Mouse (Mus musculus): ENCODE results near the gene Axdnd1. TPM values are rescaled to one million over a fixed set of nuclear protein-coding genes. Genes with fewer than 3 reads are reported as not detected.

Gene Axdnd1
- polyA plus RNA-seq, 1 experiment: 3.2 TPM

DNA sequence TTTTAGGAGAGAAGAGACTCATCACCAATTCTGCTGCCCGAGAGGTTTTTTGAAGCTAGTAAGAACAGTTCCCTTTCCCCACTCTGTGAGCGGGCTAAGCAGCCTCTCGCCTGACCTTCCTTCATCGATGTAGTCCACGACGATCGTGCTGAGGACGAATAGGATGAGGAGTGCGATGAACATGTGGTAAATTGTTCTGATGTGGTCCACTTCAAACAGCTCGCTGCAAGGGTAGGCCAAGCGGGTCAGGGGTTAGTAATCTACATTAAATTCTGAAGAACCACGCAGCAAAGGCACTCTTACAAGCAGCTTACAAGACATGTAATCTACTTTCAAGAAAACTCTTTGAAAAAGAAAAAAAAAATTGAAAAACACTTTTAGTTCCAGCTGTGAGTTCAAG lies 21.3 kb upstream of the Axdnd1 start:
- H3K4me1 ChIP-seq (replicated peaks; ENCODE audit: control insufficient read depth, insufficient read depth, low read length): peaks cover 8% of the 10 kb centered on the region
- no peak overlapping the region for H3K4me3 ChIP-seq (ENCODE audit: control insufficient read depth, insufficient read depth, low read length)
- TF ChIP-seq CTCF (IDR thresholded peaks at IDR 0.05; ENCODE audit: borderline replicate concordance, control insufficient read depth, extremely low read depth, insufficient read depth, low read length, poor library complexity): no peak
- TF ChIP-seq POLR2A (IDR thresholded peaks at IDR 0.05; ENCODE audit: control insufficient read depth, extremely low read depth, insufficient read depth, low read length, poor library complexity): no peak
- H3K36me3 ChIP-seq (ENCODE audit: control insufficient read depth, insufficient read depth, low read length): peaks cover 60% of the 10 kb centered on the region
- 95% methylated on average over 12 of the region's 12 CpGs for WGBS
- H3K27ac ChIP-seq (ENCODE audit: control insufficient read depth, insufficient read depth, low read length): no peak overlapping the region
- DNase-seq: no peak
- no peaks in the 10 kb centered on the region for H3K27me3 ChIP-seq (ENCODE audit: control insufficient read depth, insufficient read depth, low read length)

DNA sequence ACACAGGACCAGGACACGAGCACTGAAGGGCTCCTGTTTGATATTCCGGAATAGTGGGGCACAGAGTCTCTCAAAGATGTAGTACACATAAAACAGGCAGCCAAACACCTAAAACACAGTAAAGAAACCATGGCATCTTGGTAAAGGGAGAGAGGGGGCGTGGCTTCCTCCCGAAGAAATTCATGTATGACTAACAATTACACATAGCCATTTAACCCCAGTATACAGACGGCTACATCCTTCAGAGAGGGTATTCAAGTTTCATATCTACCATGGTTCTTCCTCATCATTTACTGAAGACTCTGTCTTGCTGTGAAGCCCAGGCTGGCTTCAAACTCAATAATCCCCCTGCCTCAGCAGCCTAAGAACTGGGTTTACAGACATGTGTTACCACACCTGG lies 16.8 kb upstream of the Axdnd1 start:
- no peak for DNase-seq
- Histone ChIP-seq H3K4me1 (replicated peaks; ENCODE audit: control insufficient read depth, insufficient read depth, low read length) (peaks cover 7% of the 10 kb centered on the region), H3K36me3 (ENCODE audit: control insufficient read depth, insufficient read depth, low read length) (peaks cover 74% of the 10 kb centered on the region), H3K27ac (ENCODE audit: control insufficient read depth, insufficient read depth, low read length) (peak overlapping the region; percentile 39; the same call in 1 of the 2 replicates), H3K27me3 (ENCODE audit: control insufficient read depth, insufficient read depth, low read length) (no peaks in the 10 kb centered on the region), H3K4me3 (ENCODE audit: control insufficient read depth, insufficient read depth, low read length) (no peak overlapping the region)
- 90% methylated on average over 5 of the region's 5 CpGs for WGBS
- TF ChIP-seq CTCF (IDR thresholded peaks at IDR 0.05; ENCODE audit: borderline replicate concordance, control insufficient read depth, extremely low read depth, insufficient read depth, low read length, poor library complexity) (no peak), POLR2A (IDR thresholded peaks at IDR 0.05; ENCODE audit: control insufficient read depth, extremely low read depth, insufficient read depth, low read length, poor library complexity) (no peak)

DNA sequence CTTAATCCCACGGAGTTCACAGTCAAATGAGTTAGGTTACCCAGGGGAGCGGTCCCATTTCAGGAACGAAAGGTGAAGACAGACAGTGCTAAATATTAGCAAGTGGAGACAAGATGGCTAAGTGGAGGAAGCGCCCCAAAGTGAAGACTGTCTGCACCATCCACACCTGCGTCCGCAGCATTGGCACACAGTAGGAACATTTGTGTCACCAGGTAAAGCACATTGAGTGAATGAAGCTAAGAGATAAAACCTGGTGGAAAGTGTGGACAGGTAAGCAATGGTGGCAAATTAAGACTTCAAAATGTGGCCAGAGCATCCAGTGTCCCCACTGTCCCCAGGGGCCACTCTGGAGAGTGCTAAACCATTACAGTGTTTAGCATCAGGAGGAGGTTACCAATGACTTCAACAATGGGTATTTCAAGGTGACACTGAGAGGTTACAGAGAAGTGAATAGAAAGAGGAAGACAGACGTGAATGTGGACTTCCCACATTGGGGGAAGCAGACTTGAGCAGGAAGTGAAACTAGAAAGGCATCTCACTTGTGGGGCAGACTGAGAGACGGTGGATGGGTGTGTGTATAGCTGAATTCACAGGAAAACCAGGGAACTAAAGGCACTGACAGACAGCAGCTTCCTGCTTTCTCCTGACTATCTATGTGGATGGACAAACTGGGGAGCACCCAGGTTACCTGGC lies 16.2 kb upstream of the Axdnd1 start:
- TF ChIP-seq CTCF (IDR thresholded peaks at IDR 0.05; ENCODE audit: borderline replicate concordance, control insufficient read depth, extremely low read depth, insufficient read depth, low read length, poor library complexity): no peak
- peaks cover 77% of the 10 kb centered on the region for H3K36me3 ChIP-seq (ENCODE audit: control insufficient read depth, insufficient read depth, low read length)
- peak overlapping the region; percentile 39; the same call in 1 of the 2 replicates for H3K27ac ChIP-seq (ENCODE audit: control insufficient read depth, insufficient read depth, low read length)
- no peak for DNase-seq
- no peaks in the 10 kb centered on the region for H3K27me3 ChIP-seq (ENCODE audit: control insufficient read depth, insufficient read depth, low read length)
- WGBS: 75% methylated on average over 8 of the region's 8 CpGs
- no peak overlapping the region for H3K4me3 ChIP-seq (ENCODE audit: control insufficient read depth, insufficient read depth, low read length)
- peaks cover 7% of the 10 kb centered on the region for H3K4me1 ChIP-seq (replicated peaks; ENCODE audit: control insufficient read depth, insufficient read depth, low read length)

DNA sequence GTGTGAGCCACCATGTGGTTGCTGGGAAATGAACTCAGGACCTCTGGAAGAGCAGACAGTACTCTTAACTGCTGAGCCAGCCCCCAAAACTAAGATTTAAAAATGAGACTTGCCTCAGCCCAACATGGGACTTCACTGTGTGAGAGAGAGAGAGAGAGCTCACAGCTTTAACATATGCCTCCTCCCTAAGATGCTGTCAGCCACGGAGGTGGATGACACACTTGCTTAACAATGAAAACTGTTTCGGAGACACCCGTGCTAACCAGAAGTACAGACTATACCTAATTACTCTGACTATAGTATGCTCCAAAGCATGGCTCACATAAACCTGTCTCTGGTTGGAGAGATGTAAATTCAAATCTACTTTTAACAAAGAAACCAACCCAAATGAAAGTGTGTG lies 12.5 kb upstream of the Axdnd1 start:
- no peak overlapping the region for H3K27ac ChIP-seq (ENCODE audit: control insufficient read depth, insufficient read depth, low read length)
- H3K36me3 ChIP-seq (ENCODE audit: control insufficient read depth, insufficient read depth, low read length): peaks cover 70% of the 10 kb centered on the region
- 94% methylated on average over 3 of the region's 3 CpGs for WGBS
- TF ChIP-seq POLR2A (IDR thresholded peaks at IDR 0.05; ENCODE audit: control insufficient read depth, extremely low read depth, insufficient read depth, low read length, poor library complexity) (no peak), CTCF (IDR thresholded peaks at IDR 0.05; ENCODE audit: borderline replicate concordance, control insufficient read depth, extremely low read depth, insufficient read depth, low read length, poor library complexity) (no peak)
- peaks cover 7% of the 10 kb centered on the region for H3K4me1 ChIP-seq (replicated peaks; ENCODE audit: control insufficient read depth, insufficient read depth, low read length)
- DNase-seq: no peak
- H3K27me3 ChIP-seq (ENCODE audit: control insufficient read depth, insufficient read depth, low read length): no peaks in the 10 kb centered on the region
- H3K4me3 ChIP-seq (ENCODE audit: control insufficient read depth, insufficient read depth, low read length): no peak overlapping the region

DNA sequence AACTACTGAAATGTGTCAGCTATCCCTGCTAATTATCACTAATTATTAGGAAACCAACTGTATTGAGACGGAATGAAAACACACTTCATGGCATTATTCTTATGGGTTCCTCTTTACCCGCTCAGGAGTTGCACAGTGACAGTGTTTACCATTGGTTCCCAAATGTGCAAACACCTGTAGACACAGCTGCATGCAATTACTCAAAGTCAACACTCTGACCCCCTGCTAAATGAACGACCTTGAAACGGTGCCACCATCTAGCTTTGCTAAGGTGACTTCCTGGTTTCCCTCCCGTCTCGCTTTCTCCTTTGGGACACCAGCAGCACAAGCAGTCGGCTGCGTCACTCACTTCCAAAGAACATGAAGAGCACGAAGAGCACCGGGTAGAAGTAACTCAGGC lies 11.5 kb upstream of the Axdnd1 start:
- H3K36me3 ChIP-seq (ENCODE audit: control insufficient read depth, insufficient read depth, low read length): peaks cover 70% of the 10 kb centered on the region
- no peak for DNase-seq
- TF ChIP-seq CTCF (IDR thresholded peaks at IDR 0.05; ENCODE audit: borderline replicate concordance, control insufficient read depth, extremely low read depth, insufficient read depth, low read length, poor library complexity) (no peak), POLR2A (IDR thresholded peaks at IDR 0.05; ENCODE audit: control insufficient read depth, extremely low read depth, insufficient read depth, low read length, poor library complexity) (no peak)
- H3K27ac ChIP-seq (ENCODE audit: control insufficient read depth, insufficient read depth, low read length): no peak overlapping the region
- peaks cover 5% of the 10 kb centered on the region for H3K4me1 ChIP-seq (replicated peaks; ENCODE audit: control insufficient read depth, insufficient read depth, low read length)
- H3K27me3 ChIP-seq (ENCODE audit: control insufficient read depth, insufficient read depth, low read length): no peaks in the 10 kb centered on the region
- 93% methylated on average over 10 of the region's 10 CpGs for WGBS
- H3K4me3 ChIP-seq (ENCODE audit: control insufficient read depth, insufficient read depth, low read length): no peak overlapping the region

DNA sequence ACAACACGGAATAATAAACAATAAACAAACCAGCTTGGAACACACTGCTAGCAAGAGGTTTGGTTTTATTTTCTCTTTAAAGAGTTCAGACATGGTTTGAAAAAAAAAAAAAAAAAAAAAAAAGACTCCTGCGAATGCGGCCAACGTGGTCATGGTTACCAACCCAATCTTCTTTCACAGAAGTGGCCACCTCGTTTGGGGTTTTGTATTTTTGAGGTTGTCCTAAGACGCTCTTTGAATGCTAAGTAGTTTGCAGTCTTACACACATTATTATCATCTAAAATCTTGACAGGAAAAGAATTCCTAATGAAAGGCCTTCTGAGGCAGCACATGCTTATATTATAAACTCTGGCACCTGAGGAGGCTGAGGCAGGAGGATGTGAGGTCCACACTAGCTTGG lies 7.5 kb upstream of the Axdnd1 start:
- no peak for DNase-seq

DNA sequence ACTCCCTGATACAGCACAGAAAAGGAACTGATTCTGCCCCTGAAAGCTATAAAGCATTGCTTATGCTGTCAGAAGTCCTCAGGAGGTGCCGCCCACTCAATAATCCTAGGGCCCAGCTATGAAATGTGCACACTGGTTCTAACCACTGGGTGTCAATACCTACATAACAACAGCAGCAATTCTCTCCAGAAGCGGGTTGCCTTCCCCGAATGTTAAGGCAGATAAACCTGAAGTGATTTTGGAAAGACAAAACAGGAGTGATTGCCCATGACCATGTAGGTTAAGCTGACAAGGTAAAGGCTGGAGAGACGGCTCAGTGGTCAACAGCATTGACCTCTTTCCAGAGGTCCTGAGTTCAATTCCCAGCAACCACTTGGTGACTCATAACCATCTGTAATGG lies 4.8 kb upstream of the Axdnd1 start:
- 95% methylated on average over 4 of the region's 4 CpGs for WGBS
- TF ChIP-seq POLR2A (IDR thresholded peaks at IDR 0.05; ENCODE audit: control insufficient read depth, extremely low read depth, insufficient read depth, low read length, poor library complexity) (no peak), CTCF (IDR thresholded peaks at IDR 0.05; ENCODE audit: borderline replicate concordance, control insufficient read depth, extremely low read depth, insufficient read depth, low read length, poor library complexity) (no peak)
- Histone ChIP-seq H3K36me3 (ENCODE audit: control insufficient read depth, insufficient read depth, low read length) (peaks cover 13% of the 10 kb centered on the region), H3K27me3 (ENCODE audit: control insufficient read depth, insufficient read depth, low read length) (no peaks in the 10 kb centered on the region), H3K27ac (ENCODE audit: control insufficient read depth, insufficient read depth, low read length) (no peak overlapping the region), H3K4me1 (replicated peaks; ENCODE audit: control insufficient read depth, insufficient read depth, low read length) (peaks cover 29% of the 10 kb centered on the region), H3K4me3 (ENCODE audit: control insufficient read depth, insufficient read depth, low read length) (no peak overlapping the region)
- no peak for DNase-seq

More for the DNA sequence above, 7.5 kb upstream of the Axdnd1 start:
- H3K36me3 ChIP-seq (ENCODE audit: control insufficient read depth, insufficient read depth, low read length): peaks cover 37% of the 10 kb centered on the region
- TF ChIP-seq CTCF (IDR thresholded peaks at IDR 0.05; ENCODE audit: borderline replicate concordance, control insufficient read depth, extremely low read depth, insufficient read depth, low read length, poor library complexity) (no peak), POLR2A (IDR thresholded peaks at IDR 0.05; ENCODE audit: control insufficient read depth, extremely low read depth, insufficient read depth, low read length, poor library complexity) (no peak)
- H3K27me3 ChIP-seq (ENCODE audit: control insufficient read depth, insufficient read depth, low read length): no peaks in the 10 kb centered on the region
- H3K4me3 ChIP-seq (ENCODE audit: control insufficient read depth, insufficient read depth, low read length): no peak overlapping the region
- 67% methylated on average over 6 of the region's 6 CpGs for whole genome bisulfite sequencing
- H3K27ac ChIP-seq (ENCODE audit: control insufficient read depth, insufficient read depth, low read length): no peak overlapping the region
- peaks cover 21% of the 10 kb centered on the region for H3K4me1 ChIP-seq (replicated peaks; ENCODE audit: control insufficient read depth, insufficient read depth, low read length)
